Mouse (Mus musculus) liver, embryonic 14.5 days (tissue): ENCODE results near the gene Wfdc1. TPM values are rescaled to one million over a fixed set of nuclear protein-coding genes. Genes with fewer than 3 reads are reported as not detected.

Source experiments
- ATAC-seq: fragments of 200-750 bp; cut with Nextera tagmentation; 2 replicates; pipeline ENCODE4 v1.8.0; 2017; ENCODE audit warnings: moderate number of reproducible peaks, mild to moderate bottlenecking, moderate library complexity; ENCODE audit not compliant: insufficient read depth
- DNase-seq, 3 experiments: peaks; one replicate each; pipeline ENCODE4 v3.0.0-alpha.2; 2012 to 2013; ENCODE audit warnings: low read depth in 3 of 3, low spot score in 3 of 3
- H3K27ac ChIP-seq: fragments of 300-500 bp; sonication (generic); 2 replicates; pipeline ENCODE4 v1.5.1; 2014; ENCODE audit warnings: moderate library complexity, mild to moderate bottlenecking, control low read depth, inconsistent platforms
- H3K27me3 ChIP-seq: fragments of 300-500 bp; sonication (generic); 2 replicates; pipeline ENCODE4 v1.6.1; 2014; ENCODE audit warnings: mild to moderate bottlenecking, low read length, moderate library complexity; ENCODE audit not compliant: control insufficient read depth, insufficient read depth
- H3K36me3 ChIP-seq: fragments of 300-500 bp; sonication (generic); replicated peaks from 2 replicates; pipeline ENCODE4 v1.6.1; 2014; ENCODE audit warnings: low read depth; ENCODE audit not compliant: control insufficient read depth, insufficient read depth
- H3K4me1 ChIP-seq, 2 experiments: fragments of 200-500 bp in 1 of 2; fragments of 300-500 bp in 1 of 2; sonication (generic) in 1 of 2; replicated peaks; 2 replicates each; pipeline ENCODE4 v1.6.1; 2012 to 2014; ENCODE audit warnings: antibody characterized with exemption in 1 of 2, inconsistent platforms in 1 of 2, low read length in 1 of 2; ENCODE audit not compliant: control insufficient read depth in 2 of 2, insufficient read depth in 2 of 2
- H3K4me2 ChIP-seq: fragments of 300-500 bp; sonication (generic); 2 replicates; pipeline ENCODE4 v1.6.1; 2014; ENCODE audit warnings: low read depth, mild to moderate bottlenecking, control low read depth, moderate library complexity
- H3K4me3 ChIP-seq, 2 experiments: fragments of 200-500 bp in 1 of 2; fragments of 300-500 bp in 1 of 2; sonication (generic) in 1 of 2; 2 replicates each; pipeline ENCODE4 v1.5.1; 2012 to 2014; ENCODE audit warnings: low read depth in 2 of 2, low read length in 2 of 2, mild to moderate bottlenecking in 2 of 2, control low read depth in 1 of 2, inconsistent platforms in 1 of 2, moderate library complexity in 1 of 2; ENCODE audit not compliant: insufficient read depth in 1 of 2
- H3K9ac ChIP-seq: fragments of 300-500 bp; sonication (generic); replicated peaks from 2 replicates; pipeline ENCODE4 v1.6.1; 2014; ENCODE audit warnings: mild to moderate bottlenecking, control low read depth, moderate library complexity
- H3K9me3 ChIP-seq: fragments of 300-500 bp; sonication (generic); 2 replicates; pipeline ENCODE4 v1.6.1; 2016; ENCODE audit warnings: low read length, mixed read lengths; ENCODE audit not compliant: control insufficient read depth
- CTCF ChIP-seq: IDR thresholded peaks from 2 replicates; pipeline ENCODE4 v1.5.1; 2016; ENCODE audit warnings: antibody characterized with exemption, low read depth, control low read depth
- EP300 ChIP-seq: IDR thresholded peaks from 2 replicates; pipeline ENCODE4 v1.6.1; 2016; ENCODE audit warnings: antibody characterized with exemption, low read depth
- WGBS: fragments of 180-500 bp; shearing (Covaris S2); extraction: QIAGEN DNeasy Blood & Tissue Kit; methylation state at CpG from one replicate; pipeline ENCODE4 v1.1.7; 2014; ENCODE audit not compliant: insufficient replicate concordance; 5-methylcytosine and 5-hydroxymethylcytosine counted together
- polyA plus RNA-seq, 2 experiments: library from polyadenylated mRNA; depleted of rRNA in 1 of 2; stranded (reverse) in 1 of 2; unstranded in 1 of 2; fragments of >200 nt; fragmentation: Nextera tagmentation in 1 of 2; extraction: Ambion mirVana in 1 of 2; gene quantifications; 2 replicates each; pipeline versions ENCODE4 v1.2.1 to v1.2.3; 2012 to 2014

The Wfdc1 gene
- polyA plus RNA-seq, 2 experiments: 0.99 to 2.1 TPM

- DNase-seq: no peak
- 80% methylated on average over 5 of the region's 5 CpGs for WGBS
- no peaks in the 10 kb centered on the region for H3K9me3 ChIP-seq
- H3K4me2 ChIP-seq: no peak overlapping the region
- H3K9ac ChIP-seq: no peak overlapping the region
- no peaks in the 10 kb centered on the region for H3K36me3 ChIP-seq
- no peak for ATAC-seq
- TF ChIP-seq EP300 (no peak), CTCF (no peak)
- no peak overlapping the region for H3K27ac ChIP-seq
- no peaks in the 10 kb centered on the region for H3K27me3 ChIP-seq
- no peak overlapping the region for H3K4me3 ChIP-seq
- peaks cover 0 to 7% of the 10 kb centered on the region in 2 experiments; a peak in 2 of 4 replicates for H3K4me1 ChIP-seq
Measured at GRCm38 (mm10) chr8:119713421-119713820, 47.3 kb downstream of the Wfdc1 start.

- no peak for TF ChIP-seq CTCF
- Histone ChIP-seq H3K4me2 (no peak overlapping the region), H3K27me3 (no peaks in the 10 kb centered on the region), H3K27ac (no peak overlapping the region), H3K4me3 (no peak overlapping the region), H3K9me3 (no peaks in the 10 kb centered on the region), H3K36me3 (no peaks in the 10 kb centered on the region), H3K9ac (no peak overlapping the region), H3K4me1 (peaks cover 0 to 7% of the 10 kb centered on the region in 2 experiments; a peak in 2 of 4 replicates)
- WGBS: 36% methylated on average over 12 of the region's 12 CpGs
- 0 out of 2 replicates have a peak, but pooled peaks have one; percentile 18 for ATAC-seq
- DNase-seq: no peak
Measured at GRCm38 (mm10) chr8:119715221-119715620, 49.1 kb downstream of the Wfdc1 start.

GRCm38 (mm10) chr8:119716730-119717299 lies 50.6 kb downstream of the Wfdc1 start:
- TF ChIP-seq CTCF (no peak), EP300 (no peak)
- no peaks in the 10 kb centered on the region for H3K9me3 ChIP-seq
- no peaks in the 10 kb centered on the region for H3K27me3 ChIP-seq
- no peak overlapping the region for H3K4me2 ChIP-seq
- peaks cover 0 to 7% of the 10 kb centered on the region in 2 experiments; a peak in 2 of 4 replicates for H3K4me1 ChIP-seq
- H3K36me3 ChIP-seq: no peaks in the 10 kb centered on the region
- DNase-seq (no peak), ATAC-seq (no peak)
- H3K4me3 ChIP-seq: no peak overlapping the region
- no peak overlapping the region for H3K9ac ChIP-seq
- no peak overlapping the region for H3K27ac ChIP-seq

- Histone ChIP-seq H3K4me2 (no peak overlapping the region), H3K4me1 (peaks cover 0 to 7% of the 10 kb centered on the region in 2 experiments; a peak in 3 of 4 replicates), H3K4me3 (no peak overlapping the region), H3K36me3 (no peaks in the 10 kb centered on the region), H3K9ac (no peak overlapping the region), H3K27me3 (no peaks in the 10 kb centered on the region), H3K27ac (no peak overlapping the region), H3K9me3 (no peaks in the 10 kb centered on the region)
- WGBS: 39% methylated on average over 9 of the region's 9 CpGs
- ATAC-seq (no peak), DNase-seq (peak in 2 of 3 experiments; percentile 13 to 23)
- TF ChIP-seq EP300 (no peak), CTCF (peak; percentile 78)
Measured at GRCm38 (mm10) chr8:119717765-119718164, 51.6 kb downstream of the Wfdc1 start.

GRCm38 (mm10) chr8:119719011-119719501 lies 52.9 kb downstream of the Wfdc1 start:
- no peaks in the 10 kb centered on the region for H3K36me3 ChIP-seq
- peaks cover 0 to 7% of the 10 kb centered on the region in 2 experiments; a peak in 3 of 4 replicates for H3K4me1 ChIP-seq
- no peak overlapping the region for H3K27ac ChIP-seq
- TF ChIP-seq CTCF (no peak), EP300 (no peak)
- ATAC-seq: no peak
- no peak overlapping the region for H3K9ac ChIP-seq
- no peaks in the 10 kb centered on the region for H3K27me3 ChIP-seq
- no peak for DNase-seq
- H3K9me3 ChIP-seq: no peaks in the 10 kb centered on the region
- 63% methylated on average over 12 of the region's 12 CpGs for WGBS
- no peak overlapping the region for H3K4me3 ChIP-seq
- no peak overlapping the region for H3K4me2 ChIP-seq
